Mouse (Mus musculus) megakaryocyte, embryonic 14.5 days (primary cell): ENCODE measurements around the gene Arhgap24.

Source experiments
- FLI1 ChIP-seq: IDR thresholded peaks from 2 replicates; pipeline ENCODE4 v1.6.1; 2012; ENCODE audit warnings: low read length, inconsistent platforms, mixed read lengths
- GATA1 ChIP-seq: IDR thresholded peaks from 3 replicates; pipeline ENCODE4 v1.6.1; 2012; ENCODE audit warnings: mixed read lengths, low read length, inconsistent platforms, borderline replicate concordance

- TF ChIP-seq GATA1 (no peak), FLI1 (no peak)
Observed at GRCm38 (mm10) chr5:102555958-102556357, 74.8 kb downstream of the Arhgap24 start.
